Mouse (Mus musculus): ENCODE measurements around the gene Cdc37.

DNA sequence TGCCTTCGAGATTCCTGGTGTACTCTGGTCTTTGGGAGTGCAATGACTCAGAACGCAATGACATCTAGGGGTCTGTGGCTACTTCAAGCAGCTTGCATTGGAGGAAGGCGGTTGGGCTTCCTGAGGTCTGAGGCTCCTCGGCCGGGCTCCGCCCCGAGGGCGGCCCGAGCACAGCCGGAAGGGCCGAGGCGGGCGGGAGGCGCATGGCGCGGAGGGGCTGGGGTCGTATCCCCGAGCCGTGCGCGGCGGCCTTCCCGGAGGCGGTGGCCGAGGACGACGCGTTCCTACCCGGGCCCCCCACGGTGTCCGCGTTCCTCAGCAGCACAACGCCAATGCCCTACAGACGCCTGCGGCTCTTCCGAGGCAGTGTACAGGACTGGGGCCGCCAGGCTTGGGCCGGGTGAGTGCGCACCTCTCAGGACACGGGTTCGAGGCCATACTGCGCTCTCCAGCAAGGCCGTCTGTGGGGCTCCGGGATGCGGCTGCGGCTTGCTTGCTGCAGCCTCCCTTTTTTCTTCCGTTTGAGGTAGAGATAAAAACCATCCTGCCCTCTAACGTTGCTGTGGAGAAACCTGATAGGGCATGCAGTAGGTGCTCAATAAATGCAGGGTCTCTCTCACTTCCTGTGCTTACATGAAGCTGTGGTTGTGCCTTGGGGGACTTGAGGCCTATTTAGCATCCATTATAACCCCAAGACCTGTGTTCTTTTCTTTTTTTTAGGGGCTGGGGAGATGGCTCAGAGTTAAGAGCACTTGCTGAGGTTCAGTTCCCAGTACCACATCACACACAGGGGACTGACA lies 31.8 kb upstream of the Cdc37 start:
- no peak for TF ChIP-seq CTCF (IDR thresholded peaks at IDR 0.05; ENCODE audit: extremely low read depth, insufficient read depth, low read length)
- TF ChIP-seq POLR2A (IDR thresholded peaks at IDR 0.05; ENCODE audit: extremely low read depth, insufficient read depth, low read length), result no peak
